Mouse (Mus musculus) CD4-positive naive resting alpha-beta T cell, adult 76 days (primary cell): Measurements from ENCODE around the gene Ppp4r4. TPM values are rescaled to one million over a fixed set of nuclear protein-coding genes. Genes with fewer than 3 reads are reported as not detected.

ENCODE experiments used
- total RNA-seq: library from RNA; stranded (reverse); gene quantifications from one replicate; pipeline ENCODE4 v1.2.4, GENCODE M21; 2023

Ppp4r4 gene
- total RNA-seq: not detected

GRCm38 (mm10) chr12:103532020-103532648, at the start of gene Ppp4r4:
Gene Ppp4r4, plus strand, starts transcription at chr12:103532283.

GRCm38 (mm10) chr12:103631203-103631612, 99.1 kb downstream of the Ppp4r4 start, which contains the start of gene Serpina10:
Gene Serpina10, minus strand, starts transcription at chr12:103631444.

GRCm38 (mm10) chr12:103656848-103657626, 125.0 kb downstream of the Ppp4r4 start, which contains the start of gene Serpina6:
Gene Serpina6, minus strand, starts transcription at chr12:103657212.

Other genes with a start within 250 kb of the Ppp4r4 start
- gene Fam181a, start 221.3 kb upstream of the Ppp4r4 start, total RNA-seq: not detected
- 4.5 TPM for gene Asb2, start 176.3 kb upstream of the Ppp4r4 start, total RNA-seq
- gene Otub2, start 143.6 kb upstream of the Ppp4r4 start, total RNA-seq: 2.4 TPM
- gene 9330161L09Rik, start 124.5 kb upstream of the Ppp4r4 start, total RNA-seq: 13.2 TPM
- 236 TPM for gene Ddx24, start 106.5 kb upstream of the Ppp4r4 start, total RNA-seq
- gene Ifi27, start 98.1 kb upstream of the Ppp4r4 start, total RNA-seq: 125 TPM
- 214 TPM for gene Ifi27l2a, start 88.6 kb upstream of the Ppp4r4 start, total RNA-seq
- not detected for gene Ifi27l2b, start 75.1 kb upstream of the Ppp4r4 start, total RNA-seq
- not detected for gene Serpina10, start 99.2 kb downstream of the Ppp4r4 start, total RNA-seq
- gene Serpina6, start 124.9 kb downstream of the Ppp4r4 start, total RNA-seq: not detected
- not detected for gene Serpina16, start 143.9 kb downstream of the Ppp4r4 start, total RNA-seq
- gene Serpina1f, start 163.2 kb downstream of the Ppp4r4 start, total RNA-seq: not detected
- not detected for gene Serpina1d, start 241.3 kb downstream of the Ppp4r4 start, total RNA-seq